Mouse (Mus musculus) kidney, adult 8-10 months (tissue): ENCODE data around the gene Snupn.
"Not testable (repeated sequence)": the region's sequence is repeated elsewhere in the genome, so short reads cannot be mapped to it uniquely, and the experiment has no call there.

Source experiments
- DNase-seq, 2 experiments: peaks; one replicate each; pipeline ENCODE4 v3.0.0; 2022

Gene Snupn

GRCm38 (mm10) chr9:56950414-56951400 lies at the start of gene Snupn:
TSS of gene Snupn (plus strand) at chr9:56950878.
- peak; percentile 98 for DNase-seq

- DNase-seq: no peak
Measured at GRCm38 (mm10) chr9:56901187-56901586, 49.5 kb upstream of the Snupn start.

- DNase-seq: no peak
Measured at GRCm38 (mm10) chr9:56903662-56904061, 47.0 kb upstream of the Snupn start.

GRCm38 (mm10) chr9:56907549-56907948 lies 43.1 kb upstream of the Snupn start:
- no peak for DNase-seq

- DNase-seq: not testable (repeated sequence)
Measured at GRCm38 (mm10) chr9:56909991-56910390, 40.7 kb upstream of the Snupn start.

- no peak for DNase-seq
Measured at GRCm38 (mm10) chr9:56911017-56911416, 39.7 kb upstream of the Snupn start.

- DNase-seq: no peak
Measured at GRCm38 (mm10) chr9:56913991-56914390, 36.7 kb upstream of the Snupn start.

- no peak for DNase-seq
Measured at GRCm38 (mm10) chr9:56915116-56915515, 35.6 kb upstream of the Snupn start.

GRCm38 (mm10) chr9:56915695-56916410 lies 34.8 kb upstream of the Snupn start:
- no peak for DNase-seq

GRCm38 (mm10) chr9:56917131-56917530 lies 33.5 kb upstream of the Snupn start:
- DNase-seq: no peak

GRCm38 (mm10) chr9:56918466-56918865 lies 32.2 kb upstream of the Snupn start:
- no peak for DNase-seq

GRCm38 (mm10) chr9:56922746-56923145 lies 27.9 kb upstream of the Snupn start:
- no peak for DNase-seq

GRCm38 (mm10) chr9:56923841-56924650 lies 26.6 kb upstream of the Snupn start:
- no peak for DNase-seq

GRCm38 (mm10) chr9:56924651-56925027 lies 26.0 kb upstream of the Snupn start:
- DNase-seq: peak; percentile 87

GRCm38 (mm10) chr9:56925291-56926024 lies 25.2 kb upstream of the Snupn start:
- DNase-seq: no peak

GRCm38 (mm10) chr9:56926025-56926360 lies 24.7 kb upstream of the Snupn start:
- no peak for DNase-seq

GRCm38 (mm10) chr9:56926387-56926786 lies 24.3 kb upstream of the Snupn start:
- DNase-seq: no peak

GRCm38 (mm10) chr9:56927191-56928012 lies 23.3 kb upstream of the Snupn start:
- DNase-seq: peak; percentile 45 to 54

GRCm38 (mm10) chr9:56928041-56928811 lies 22.5 kb upstream of the Snupn start, which contains the start of gene Snx33:
TSS of gene Snx33 (minus strand) at chr9:56928371.
- peak; percentile 94 for DNase-seq

- no peak for DNase-seq
Measured at GRCm38 (mm10) chr9:56929496-56929895, 21.2 kb upstream of the Snupn start.

GRCm38 (mm10) chr9:56930556-56930955 lies 20.1 kb upstream of the Snupn start:
- no peak for DNase-seq
